Mouse (Mus musculus): ENCODE data around the gene N4bp2l1. TPM values are rescaled to one million over a fixed set of nuclear protein-coding genes. Genes with fewer than 3 reads are reported as not detected.

The N4bp2l1 gene
- polyA plus RNA-seq, 1 experiment from 2014 or later, result 13.0 TPM

GRCm38 (mm10) chr5:150561376-150561775, 35.6 kb downstream of the N4bp2l1 start:
- Histone ChIP-seq H3K27me3 (replicated peaks; ENCODE audit: control insufficient read depth, insufficient read depth, low read length) (no peaks in the 10 kb centered on the region), H3K9ac (ENCODE audit: low read depth, low read length) (no peak overlapping the region), H3K36me3 (ENCODE audit: control insufficient read depth, insufficient read depth, low read length) (peaks cover 25% of the 10 kb centered on the region; the same call in 1 of the 2 replicates), H3K4me2 (no peak overlapping the region), H3K27ac (ENCODE audit: low read depth, low read length) (no peak overlapping the region), H3K9me3 (ENCODE audit: control insufficient read depth, low read length) (no peaks in the 10 kb centered on the region), H3K4me3 (ENCODE audit: low read depth, low read length) (no peak overlapping the region), H3K4me1 (replicated peaks; ENCODE audit: control insufficient read depth, insufficient read depth, low read length) (no peaks in the 10 kb centered on the region)
- ATAC-seq (replicated peaks; ENCODE audit: low FRiP score) (no peak), DNase-seq (ENCODE audit: low spot score) (no peak)

DNA sequence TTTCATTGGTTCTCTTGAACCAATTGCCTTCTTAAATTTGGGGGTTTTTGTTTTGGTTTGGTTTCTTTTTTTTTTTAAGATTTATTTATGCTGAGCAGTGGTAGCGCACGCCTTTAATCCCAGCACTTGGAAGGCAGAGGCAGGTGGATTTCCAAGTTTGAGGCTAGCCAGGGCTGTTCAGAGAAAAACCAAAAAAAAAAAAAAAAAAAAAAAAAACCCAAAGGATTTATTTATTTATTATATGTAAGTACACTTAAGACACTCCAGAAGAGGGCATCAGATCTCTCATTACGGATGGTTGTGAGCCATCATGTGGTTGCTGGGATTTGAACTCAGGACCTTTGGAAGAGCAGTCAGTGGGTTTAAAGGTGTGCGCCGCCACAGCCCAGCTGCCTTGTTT, 36.1 kb downstream of the N4bp2l1 start:
- Histone ChIP-seq H3K9me3 (ENCODE audit: control insufficient read depth, low read length) (no peaks in the 10 kb centered on the region), H3K36me3 (ENCODE audit: control insufficient read depth, insufficient read depth, low read length) (peaks cover 25% of the 10 kb centered on the region; the same call in 1 of the 2 replicates), H3K9ac (ENCODE audit: low read depth, low read length) (no peak overlapping the region), H3K4me3 (ENCODE audit: low read depth, low read length) (no peak overlapping the region), H3K27ac (ENCODE audit: low read depth, low read length) (no peak overlapping the region), H3K4me1 (replicated peaks; ENCODE audit: control insufficient read depth, insufficient read depth, low read length) (no peaks in the 10 kb centered on the region), H3K27me3 (replicated peaks; ENCODE audit: control insufficient read depth, insufficient read depth, low read length) (no peaks in the 10 kb centered on the region), H3K4me2 (no peak overlapping the region)
- 95% methylated on average over 5 of the region's 5 CpGs for WGBS
- no peak for DNase-seq (ENCODE audit: low spot score)
- no peak for ATAC-seq (replicated peaks; ENCODE audit: low FRiP score)

DNA sequence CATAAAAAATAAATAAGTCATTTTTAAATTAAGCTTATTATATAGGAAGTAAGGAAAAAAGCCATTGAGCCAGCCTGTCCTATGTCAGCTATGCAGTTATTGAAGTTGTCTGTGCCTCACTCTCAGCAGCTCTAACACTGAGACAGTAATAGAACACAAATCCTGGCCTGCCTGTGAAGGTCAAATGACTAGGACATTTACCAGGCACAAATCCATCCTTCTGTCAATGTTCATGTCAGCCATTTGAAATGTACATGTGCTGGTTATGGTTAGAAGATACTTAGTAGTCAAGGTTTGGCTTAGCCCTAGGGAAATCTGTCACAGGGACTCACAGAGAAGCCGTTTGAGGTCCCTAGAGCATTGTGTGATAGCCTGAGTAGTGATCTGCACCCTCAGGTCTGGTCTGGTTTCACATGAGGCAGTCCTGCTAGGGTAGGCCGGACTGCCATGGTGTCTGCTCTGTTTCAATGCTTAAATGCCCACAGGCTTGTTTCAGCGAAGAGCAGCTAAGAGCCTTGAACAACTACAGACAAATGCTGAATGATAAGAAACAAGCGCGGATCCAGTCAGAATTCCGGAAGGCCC, 37.4 kb downstream of the N4bp2l1 start:
- DNase-seq (ENCODE audit: low spot score), result no peak
- Histone ChIP-seq H3K27me3 (replicated peaks; ENCODE audit: control insufficient read depth, insufficient read depth, low read length) (no peaks in the 10 kb centered on the region), H3K4me2 (no peak overlapping the region), H3K9me3 (ENCODE audit: control insufficient read depth, low read length) (no peaks in the 10 kb centered on the region), H3K27ac (ENCODE audit: low read depth, low read length) (no peak overlapping the region), H3K36me3 (ENCODE audit: control insufficient read depth, insufficient read depth, low read length) (peaks cover 25% of the 10 kb centered on the region; the same call in 1 of the 2 replicates), H3K4me1 (replicated peaks; ENCODE audit: control insufficient read depth, insufficient read depth, low read length) (no peaks in the 10 kb centered on the region), H3K9ac (ENCODE audit: low read depth, low read length) (no peak overlapping the region), H3K4me3 (ENCODE audit: low read depth, low read length) (no peak overlapping the region)
- WGBS, result 90% methylated on average over 6 of the region's 6 CpGs
- ATAC-seq (replicated peaks; ENCODE audit: low FRiP score), result no peak

GRCm38 (mm10) chr5:150551637-150552036, 45.4 kb downstream of the N4bp2l1 start:
- no peak overlapping the region for H3K4me3 ChIP-seq (ENCODE audit: low read depth, low read length)
- H3K27ac ChIP-seq (ENCODE audit: low read depth, low read length), result no peak overlapping the region
- no peak overlapping the region for H3K9ac ChIP-seq (ENCODE audit: low read depth, low read length)
- no peaks in the 10 kb centered on the region for H3K9me3 ChIP-seq (ENCODE audit: control insufficient read depth, low read length)
- H3K4me2 ChIP-seq, result no peak overlapping the region
- DNase-seq (ENCODE audit: low spot score) (no peak), ATAC-seq (replicated peaks; ENCODE audit: low FRiP score) (no peak)
- no peaks in the 10 kb centered on the region for H3K27me3 ChIP-seq (replicated peaks; ENCODE audit: control insufficient read depth, insufficient read depth, low read length)
- H3K4me1 ChIP-seq (replicated peaks; ENCODE audit: control insufficient read depth, insufficient read depth, low read length), result no peaks in the 10 kb centered on the region
- H3K36me3 ChIP-seq (ENCODE audit: control insufficient read depth, insufficient read depth, low read length), result peaks cover 15% of the 10 kb centered on the region; the same call in 1 of the 2 replicates
- WGBS, result 87% methylated on average over 3 of the region's 3 CpGs

DNA sequence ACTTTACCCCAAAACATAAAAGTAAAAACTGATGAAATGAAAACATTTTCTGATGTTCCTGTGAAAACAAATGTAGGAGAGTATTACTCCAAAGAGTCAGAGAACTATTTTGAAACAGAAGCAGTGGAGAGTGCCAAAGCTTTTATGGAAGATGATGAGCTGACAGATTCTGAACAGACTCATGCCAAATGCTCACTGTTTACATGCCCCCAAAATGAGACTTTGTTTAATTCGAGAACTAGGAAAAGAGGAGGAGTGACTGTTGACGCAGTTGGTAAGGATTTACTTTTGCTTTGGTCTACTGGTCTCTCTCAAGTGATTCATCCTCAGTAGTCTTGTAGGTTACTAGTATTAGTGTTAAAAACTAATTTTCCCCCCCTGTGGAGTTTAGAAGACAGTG, 53.8 kb downstream of the N4bp2l1 start:
- H3K4me2 ChIP-seq, result no peak overlapping the region
- no peak overlapping the region for H3K4me3 ChIP-seq (ENCODE audit: low read depth, low read length)
- DNase-seq (ENCODE audit: low spot score), result no peak
- no peak overlapping the region for H3K27ac ChIP-seq (ENCODE audit: low read depth, low read length)
- no peaks in the 10 kb centered on the region for H3K9me3 ChIP-seq (ENCODE audit: control insufficient read depth, low read length)
- ATAC-seq (replicated peaks; ENCODE audit: low FRiP score), result no peak
- H3K4me1 ChIP-seq (replicated peaks; ENCODE audit: control insufficient read depth, insufficient read depth, low read length), result no peaks in the 10 kb centered on the region
- no peaks in the 10 kb centered on the region for H3K27me3 ChIP-seq (replicated peaks; ENCODE audit: control insufficient read depth, insufficient read depth, low read length)
- peaks cover 12% of the 10 kb centered on the region for H3K36me3 ChIP-seq (ENCODE audit: control insufficient read depth, insufficient read depth, low read length)
- H3K9ac ChIP-seq (ENCODE audit: low read depth, low read length), result no peak overlapping the region
- 89% methylated on average over 2 of the region's 2 CpGs for WGBS

DNA sequence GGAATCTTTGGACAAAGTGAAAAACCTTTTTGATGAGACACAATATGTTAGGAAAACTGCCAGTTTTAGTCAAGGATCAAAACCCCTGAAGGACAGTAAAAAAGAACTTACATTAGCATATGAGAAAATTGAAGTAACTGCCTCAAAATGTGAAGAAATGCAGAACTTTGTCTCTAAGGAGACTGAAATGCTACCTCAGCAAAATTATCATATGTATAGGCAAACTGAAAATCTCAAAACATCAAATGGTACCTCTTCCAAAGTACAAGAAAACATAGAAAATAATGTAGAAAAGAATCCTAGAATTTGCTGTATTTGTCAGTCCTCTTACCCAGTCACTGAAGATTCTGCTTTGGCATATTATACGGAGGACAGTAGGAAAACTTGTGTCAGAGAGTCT, 55.7 kb downstream of the N4bp2l1 start:
- no peaks in the 10 kb centered on the region for H3K4me1 ChIP-seq (replicated peaks; ENCODE audit: control insufficient read depth, insufficient read depth, low read length)
- H3K4me3 ChIP-seq (ENCODE audit: low read depth, low read length), result no peak overlapping the region
- WGBS, result 98% methylated on average over 1 of the region's 1 CpGs
- no peak overlapping the region for H3K9ac ChIP-seq (ENCODE audit: low read depth, low read length)
- H3K27ac ChIP-seq (ENCODE audit: low read depth, low read length), result no peak overlapping the region
- no peak overlapping the region for H3K4me2 ChIP-seq
- no peaks in the 10 kb centered on the region for H3K9me3 ChIP-seq (ENCODE audit: control insufficient read depth, low read length)
- DNase-seq (ENCODE audit: low spot score) (no peak), ATAC-seq (replicated peaks; ENCODE audit: low FRiP score) (no peak)
- H3K36me3 ChIP-seq (ENCODE audit: control insufficient read depth, insufficient read depth, low read length), result peaks cover 26% of the 10 kb centered on the region
- no peaks in the 10 kb centered on the region for H3K27me3 ChIP-seq (replicated peaks; ENCODE audit: control insufficient read depth, insufficient read depth, low read length)

DNA sequence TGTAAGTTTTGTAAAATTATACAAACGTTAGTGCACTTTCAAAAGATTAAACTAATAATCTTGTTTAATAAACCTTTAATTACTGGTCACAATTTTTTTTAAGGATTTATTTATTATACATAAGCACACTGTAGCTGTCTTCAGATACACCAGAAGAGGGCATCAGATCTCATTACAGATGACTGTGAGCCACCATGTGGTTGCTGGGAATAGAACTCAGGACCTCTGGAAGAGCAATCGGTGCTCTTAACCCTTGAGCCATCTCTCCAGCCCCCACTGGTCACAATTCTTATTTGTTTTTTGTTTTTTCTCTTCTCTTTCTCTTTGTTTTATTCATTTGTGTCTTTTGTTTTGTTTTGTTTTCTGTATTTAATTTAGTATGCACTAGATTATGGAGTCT, 71.7 kb downstream of the N4bp2l1 start:
- Histone ChIP-seq H3K36me3 (ENCODE audit: control insufficient read depth, insufficient read depth, low read length) (peaks cover 5% of the 10 kb centered on the region; the same call in 1 of the 2 replicates), H3K4me3 (ENCODE audit: low read depth, low read length) (no peak overlapping the region), H3K27ac (ENCODE audit: low read depth, low read length) (no peak overlapping the region), H3K4me1 (replicated peaks; ENCODE audit: control insufficient read depth, insufficient read depth, low read length) (peaks cover 5% of the 10 kb centered on the region), H3K9ac (ENCODE audit: low read depth, low read length) (no peak overlapping the region), H3K27me3 (replicated peaks; ENCODE audit: control insufficient read depth, insufficient read depth, low read length) (no peaks in the 10 kb centered on the region), H3K9me3 (ENCODE audit: control insufficient read depth, low read length) (no peaks in the 10 kb centered on the region), H3K4me2 (no peak overlapping the region)
- DNase-seq (ENCODE audit: low spot score) (no peak), ATAC-seq (replicated peaks; ENCODE audit: low FRiP score) (no peak)
- WGBS, result 83% methylated on average over 2 of the region's 2 CpGs

DNA sequence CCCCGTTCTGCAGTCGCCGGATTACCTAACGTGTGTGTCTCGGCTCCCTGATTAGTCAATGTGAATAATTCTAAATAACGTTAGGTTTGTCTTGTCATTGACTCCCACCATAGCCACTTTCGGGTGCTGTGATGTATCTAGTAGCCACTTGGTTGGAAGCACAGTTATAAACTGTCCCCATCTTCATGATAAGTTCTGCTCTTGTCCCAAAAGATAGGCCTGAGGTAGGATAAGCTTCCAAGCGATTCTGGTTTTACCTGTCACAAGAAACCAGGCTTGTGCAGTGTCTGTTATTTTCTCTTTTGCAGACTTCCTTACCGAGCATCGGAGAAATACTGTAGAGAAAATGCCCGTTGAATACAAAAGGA, 74.1 kb downstream of the N4bp2l1 start:
- H3K36me3 ChIP-seq (ENCODE audit: control insufficient read depth, insufficient read depth, low read length), result no peaks in the 10 kb centered on the region
- peak overlapping the region; percentile 66 for H3K4me3 ChIP-seq (ENCODE audit: low read depth, low read length)
- DNase-seq (ENCODE audit: low spot score), result no peak
- 8% methylated on average over 11 of the region's 11 CpGs for WGBS
- H3K27ac ChIP-seq (ENCODE audit: low read depth, low read length), result peak overlapping the region; percentile 73; the same call in 1 of the 2 replicates
- H3K4me1 ChIP-seq (replicated peaks; ENCODE audit: control insufficient read depth, insufficient read depth, low read length), result peaks cover 5% of the 10 kb centered on the region
- peak; percentile 59 for ATAC-seq (replicated peaks; ENCODE audit: low FRiP score)
- no peaks in the 10 kb centered on the region for H3K9me3 ChIP-seq (ENCODE audit: control insufficient read depth, low read length)
- H3K27me3 ChIP-seq (replicated peaks; ENCODE audit: control insufficient read depth, insufficient read depth, low read length), result no peaks in the 10 kb centered on the region
- H3K4me2 ChIP-seq, result peak overlapping the region; percentile 81
- peak overlapping the region; percentile 84 for H3K9ac ChIP-seq (ENCODE audit: low read depth, low read length)
